Mouse (Mus musculus) spleen, adult 2 months (tissue): ENCODE data around the gene Gse1.

Experiments used
- CTCF ChIP-seq: fragments of 200-500 bp; IDR thresholded peaks from 2 replicates; pipeline ENCODE4 v1.5.1; 2011; ENCODE audit warnings: mild to moderate bottlenecking, inconsistent platforms; ENCODE audit not compliant: insufficient read depth, insufficient read length, insufficient replicate concordance; ENCODE audit errors: extremely low read depth
- POLR2A ChIP-seq: fragments of 200-500 bp; IDR thresholded peaks from 2 replicates; pipeline ENCODE4 v1.6.1; 2011; ENCODE audit warnings: low read depth, low read length, inconsistent platforms

- TF ChIP-seq CTCF (no peak), POLR2A (no peak)
Observed at GRCm38 (mm10) chr8:120622161-120622560, 393.9 kb downstream of the Gse1 start.
